Mouse (Mus musculus) intestine, embryonic 14.5 days (tissue): ENCODE results near the gene Stx12. TPM values are rescaled to one million over a fixed set of nuclear protein-coding genes. Genes with fewer than 3 reads are reported as not detected.

ENCODE experiments used
- ATAC-seq: fragments of 200-750 bp; cut with Nextera tagmentation; replicated peaks from 2 replicates; pipeline ENCODE4 v1.8.0; 2017; ENCODE audit warnings: low read depth, moderate number of reproducible peaks, moderate TSS enrichment, moderate library complexity; ENCODE audit not compliant: low FRiP score, low TSS enrichment
- DNase-seq: peaks from one replicate; pipeline ENCODE4 v3.0.0-alpha.2; 2018; ENCODE audit warnings: low spot score
- H3K27ac ChIP-seq: fragments of 300-500 bp; sonication (generic); 2 replicates; pipeline ENCODE4 v1.5.1; 2014; ENCODE audit warnings: low read depth, mild to moderate bottlenecking, control low read depth
- H3K27me3 ChIP-seq: fragments of 300-500 bp; sonication (generic); replicated peaks from 2 replicates; pipeline ENCODE4 v1.6.1; 2014; ENCODE audit warnings: low read length, control low read depth; ENCODE audit not compliant: control insufficient read depth, insufficient read depth
- H3K36me3 ChIP-seq: fragments of 300-500 bp; sonication (generic); 2 replicates; pipeline ENCODE4 v1.6.1; 2014; ENCODE audit warnings: low read length, control low read depth; ENCODE audit not compliant: control insufficient read depth, insufficient read depth
- H3K4me1 ChIP-seq: fragments of 300-500 bp; sonication (generic); replicated peaks from 2 replicates; pipeline ENCODE4 v1.6.1; 2014; ENCODE audit warnings: low read length, control low read depth, mixed read lengths; ENCODE audit not compliant: control insufficient read depth, insufficient read depth
- H3K4me2 ChIP-seq: fragments of 300-500 bp; sonication (generic); 2 replicates; pipeline ENCODE4 v1.6.1; 2014; ENCODE audit warnings: low read length
- H3K4me3 ChIP-seq: fragments of 300-500 bp; sonication (generic); 2 replicates; pipeline ENCODE4 v1.5.1; 2014; ENCODE audit warnings: low read depth, low read length, control low read depth, mixed read lengths
- H3K9ac ChIP-seq: fragments of 300-500 bp; sonication (generic); 2 replicates; pipeline ENCODE4 v1.6.1; 2014; ENCODE audit warnings: mild to moderate bottlenecking, low read length
- H3K9me3 ChIP-seq: fragments of 300-500 bp; sonication (generic); 2 replicates; pipeline ENCODE4 v1.6.1; 2016; ENCODE audit warnings: low read length, control low read depth; ENCODE audit not compliant: control insufficient read depth
- WGBS: fragments of 180-500 bp; shearing (Covaris S2); extraction: QIAGEN DNeasy Blood & Tissue Kit; methylation state at CpG from one replicate; pipeline ENCODE4 v1.1.7; 2014; 5-methylcytosine and 5-hydroxymethylcytosine counted together
- polyA plus RNA-seq: library from polyadenylated mRNA; unstranded; fragments of >200 nt; fragmentation: Nextera tagmentation; extraction: Ambion mirVana; gene quantifications from 2 replicates; pipeline ENCODE4 v1.2.1, GENCODE M21; 2014

The Stx12 gene
- polyA plus RNA-seq, 1 experiment from 2014 or later = 58.1 TPM

DNA sequence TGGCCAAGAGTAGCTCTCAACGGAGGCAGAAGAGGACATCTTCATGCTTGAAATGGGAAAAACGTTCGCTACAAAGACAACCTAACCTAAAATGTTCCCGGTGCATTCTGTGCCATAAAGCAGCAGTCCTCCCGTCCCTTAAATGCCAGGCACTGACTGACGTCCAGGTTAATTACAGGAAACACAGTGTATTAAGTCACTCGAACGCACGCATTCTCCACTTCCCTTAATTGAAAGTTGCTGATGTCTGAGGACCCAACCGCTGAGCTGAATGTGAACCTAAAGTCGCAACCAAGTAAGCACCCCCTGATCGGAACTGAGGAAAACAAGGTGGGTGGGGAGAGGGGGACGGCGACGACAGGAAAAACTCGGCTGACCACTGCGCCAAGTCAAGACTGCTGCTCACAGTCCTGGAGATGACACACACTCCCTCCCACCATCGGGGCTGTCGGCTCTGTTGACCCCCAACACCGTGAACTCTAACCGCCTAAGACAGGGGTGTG lies 697 bp downstream of the Stx12 start:
- 2% methylated on average over 21 of the region's 21 CpGs for WGBS
- Histone ChIP-seq H3K27me3 (no peaks in the 10 kb centered on the region), H3K4me2 (peak overlapping the region; percentile 91), H3K4me3 (peak overlapping the region; percentile 99), H3K9ac (peak overlapping the region; percentile 90), H3K36me3 (peaks cover 14% of the 10 kb centered on the region), H3K4me1 (peaks cover 12% of the 10 kb centered on the region; the same call in 1 of the 2 replicates), H3K27ac (peak overlapping the region; percentile 72), H3K9me3 (no peaks in the 10 kb centered on the region)
- ATAC-seq (no peak; the same call in 1 of the 2 replicates), DNase-seq (peak; percentile 53)

DNA sequence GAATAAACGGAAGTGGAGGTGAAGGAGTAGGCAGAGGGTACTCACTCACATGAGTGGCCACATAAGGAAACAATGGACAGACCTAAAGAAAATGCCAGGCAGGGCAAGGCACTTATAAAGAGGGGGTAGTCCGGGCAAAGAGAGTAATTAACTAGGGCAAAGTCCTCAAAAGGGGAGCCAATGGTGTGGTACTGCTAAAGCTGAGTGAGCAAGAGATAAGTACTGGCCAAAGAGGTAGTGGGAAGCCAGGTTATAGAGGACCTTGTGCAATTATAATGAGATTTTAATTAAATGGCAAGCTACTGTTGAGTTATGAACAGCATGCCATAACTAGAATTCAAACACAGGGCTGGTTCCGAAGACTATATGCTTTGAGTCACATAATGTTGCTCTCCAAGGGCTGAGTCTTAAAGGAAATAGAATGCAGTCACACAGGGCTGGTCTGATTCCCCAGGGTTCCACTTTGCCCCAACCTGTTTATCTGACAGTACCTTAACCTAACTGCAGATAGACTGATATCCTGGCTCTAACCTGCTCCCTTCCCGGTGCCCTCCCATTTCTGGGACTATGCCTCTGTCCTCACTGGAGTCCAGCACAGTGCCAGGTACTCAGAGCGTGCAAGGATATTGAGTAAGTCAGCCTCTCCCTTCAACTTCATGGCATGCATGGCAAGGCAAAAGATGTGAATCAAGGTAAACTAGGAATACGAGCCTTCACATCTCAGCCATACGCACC lies 9.8 kb downstream of the Stx12 start:
- 87% methylated on average over 7 of the region's 7 CpGs for WGBS
- H3K36me3 ChIP-seq = peaks cover 28% of the 10 kb centered on the region
- no peak overlapping the region for H3K4me3 ChIP-seq
- DNase-seq = no peak
- no peak for ATAC-seq
- H3K4me2 ChIP-seq = no peak overlapping the region
- H3K9me3 ChIP-seq = no peaks in the 10 kb centered on the region
- no peak overlapping the region for H3K9ac ChIP-seq
- no peaks in the 10 kb centered on the region for H3K4me1 ChIP-seq
- H3K27ac ChIP-seq = no peak overlapping the region
- H3K27me3 ChIP-seq = no peaks in the 10 kb centered on the region

DNA sequence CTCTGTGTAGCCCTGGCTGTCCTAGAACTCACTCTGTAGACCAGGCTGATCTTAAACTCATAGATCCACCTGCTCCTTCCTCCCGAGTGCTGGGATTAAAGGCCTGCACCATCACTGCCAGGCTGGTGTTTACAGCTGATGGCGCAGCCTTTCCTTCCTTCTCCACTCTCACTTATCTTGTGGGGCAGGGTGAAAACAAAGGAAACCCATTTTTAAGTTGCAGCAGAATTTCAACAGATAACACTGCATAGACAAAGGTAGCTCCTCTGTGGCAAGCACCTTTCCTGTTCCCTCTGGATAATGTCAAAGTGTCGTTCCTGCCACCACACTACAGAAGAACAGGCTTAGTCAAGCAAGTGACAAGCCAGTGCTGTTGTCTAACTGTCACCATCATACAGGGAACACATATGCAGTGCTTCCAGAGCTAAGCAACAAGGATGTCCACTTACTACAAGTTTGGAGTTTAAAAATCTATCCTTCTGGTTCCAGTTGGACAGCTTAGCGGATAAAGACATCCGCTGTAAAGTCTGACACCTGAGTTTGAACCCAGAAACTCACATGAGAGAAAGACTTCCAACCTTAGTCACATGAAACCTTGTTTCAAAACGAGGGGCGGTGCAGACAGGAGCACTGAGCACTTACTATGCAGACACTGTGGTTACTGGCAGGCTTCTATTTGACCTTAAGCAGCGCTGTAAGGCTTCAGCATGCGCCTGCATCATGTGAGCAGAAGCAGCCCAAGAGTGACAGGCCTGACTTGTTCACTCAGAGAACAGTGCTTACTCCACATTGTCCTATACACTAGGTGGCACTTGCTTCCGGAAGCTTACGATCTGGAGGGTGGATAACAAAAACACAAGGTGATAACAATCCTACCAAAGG lies 10.6 kb downstream of the Stx12 start:
- DNase-seq (no peak), ATAC-seq (no peak)
- H3K4me1 ChIP-seq = no peaks in the 10 kb centered on the region
- no peak overlapping the region for H3K4me3 ChIP-seq
- H3K27me3 ChIP-seq = no peaks in the 10 kb centered on the region
- no peaks in the 10 kb centered on the region for H3K9me3 ChIP-seq
- no peak overlapping the region for H3K4me2 ChIP-seq
- H3K9ac ChIP-seq = no peak overlapping the region
- WGBS = 83% methylated on average over 11 of the region's 11 CpGs
- no peak overlapping the region for H3K27ac ChIP-seq
- peaks cover 35% of the 10 kb centered on the region for H3K36me3 ChIP-seq

DNA sequence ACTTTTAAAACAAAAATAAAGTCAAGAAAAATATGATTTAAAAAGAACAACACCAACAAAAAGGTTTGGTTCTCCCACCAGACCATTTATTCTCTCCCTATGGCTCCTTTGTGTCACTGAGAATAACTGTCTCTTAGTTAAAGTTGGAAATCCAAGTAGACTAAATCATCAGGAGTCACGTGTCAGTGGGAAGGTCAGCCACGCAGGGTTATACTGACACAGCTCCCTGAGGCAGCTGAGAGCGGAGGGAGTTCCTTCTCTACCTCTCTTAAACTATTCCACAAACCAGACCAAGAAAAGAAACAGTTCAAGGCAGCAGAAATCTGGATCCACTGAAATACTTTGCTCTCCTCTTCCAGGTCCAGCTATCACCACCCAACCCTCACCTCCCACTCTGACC lies 13.2 kb downstream of the Stx12 start:
- DNase-seq = no peak
- H3K36me3 ChIP-seq = peaks cover 59% of the 10 kb centered on the region
- no peak overlapping the region for H3K9ac ChIP-seq
- H3K27me3 ChIP-seq = no peaks in the 10 kb centered on the region
- no peak for ATAC-seq
- 92% methylated on average over 3 of the region's 3 CpGs for WGBS
- H3K9me3 ChIP-seq = no peaks in the 10 kb centered on the region
- H3K27ac ChIP-seq = no peak overlapping the region
- no peaks in the 10 kb centered on the region for H3K4me1 ChIP-seq
- H3K4me2 ChIP-seq = no peak overlapping the region
- H3K4me3 ChIP-seq = no peak overlapping the region

DNA sequence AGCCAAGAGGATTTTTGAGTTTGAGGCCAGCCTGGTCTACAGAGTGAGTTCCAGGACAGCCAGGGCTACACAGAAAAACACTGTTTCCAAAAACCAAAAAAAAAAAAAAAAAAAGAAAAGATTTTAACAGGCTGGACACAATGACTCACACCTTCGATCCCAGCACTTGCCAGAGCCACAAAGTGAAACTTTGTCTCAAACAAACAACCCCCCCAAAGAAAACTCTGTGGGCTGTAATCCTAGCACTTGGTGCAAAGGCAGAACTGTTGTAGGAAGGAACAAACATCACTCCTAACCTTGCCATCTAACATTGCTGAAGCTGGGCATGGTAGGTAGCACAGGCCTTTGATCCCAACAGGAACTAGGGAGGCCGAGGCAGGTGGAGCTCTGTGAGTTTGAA lies 19.5 kb downstream of the Stx12 start:
- ATAC-seq (no peak), DNase-seq (no peak)
- no peak overlapping the region for H3K4me3 ChIP-seq
- H3K27ac ChIP-seq = no peak overlapping the region
- no peaks in the 10 kb centered on the region for H3K4me1 ChIP-seq
- H3K27me3 ChIP-seq = no peaks in the 10 kb centered on the region
- H3K36me3 ChIP-seq = peaks cover 75% of the 10 kb centered on the region
- no peaks in the 10 kb centered on the region for H3K9me3 ChIP-seq
- H3K4me2 ChIP-seq = no peak overlapping the region
- H3K9ac ChIP-seq = no peak overlapping the region
- WGBS = 90% methylated on average over 2 of the region's 2 CpGs

DNA sequence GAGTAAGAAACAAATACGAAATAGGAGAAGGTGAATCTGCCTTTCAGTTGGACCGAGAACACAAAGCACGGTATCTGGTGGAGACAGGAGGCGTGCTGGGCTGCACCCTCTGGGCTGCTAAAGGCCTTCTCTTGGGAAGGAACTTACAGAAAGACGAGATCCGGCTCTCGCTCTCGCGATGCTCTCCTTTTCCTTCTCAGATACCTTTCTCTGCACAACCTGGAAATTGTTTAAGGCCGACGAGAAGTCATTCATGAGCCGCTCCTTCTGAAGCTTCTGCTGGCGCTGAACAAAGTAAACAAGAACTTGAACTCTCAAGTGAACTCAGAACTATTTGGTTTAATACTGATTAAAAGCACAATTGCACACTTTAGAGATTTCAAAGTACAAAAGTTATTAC lies 21.3 kb downstream of the Stx12 start:
- Histone ChIP-seq H3K4me3 (no peak overlapping the region), H3K9ac (no peak overlapping the region), H3K27ac (no peak overlapping the region), H3K27me3 (no peaks in the 10 kb centered on the region), H3K4me2 (no peak overlapping the region), H3K9me3 (no peaks in the 10 kb centered on the region), H3K4me1 (no peaks in the 10 kb centered on the region), H3K36me3 (peaks cover 71% of the 10 kb centered on the region)
- ATAC-seq (no peak), DNase-seq (peak; percentile 53)
- 82% methylated on average over 13 of the region's 13 CpGs for WGBS

DNA sequence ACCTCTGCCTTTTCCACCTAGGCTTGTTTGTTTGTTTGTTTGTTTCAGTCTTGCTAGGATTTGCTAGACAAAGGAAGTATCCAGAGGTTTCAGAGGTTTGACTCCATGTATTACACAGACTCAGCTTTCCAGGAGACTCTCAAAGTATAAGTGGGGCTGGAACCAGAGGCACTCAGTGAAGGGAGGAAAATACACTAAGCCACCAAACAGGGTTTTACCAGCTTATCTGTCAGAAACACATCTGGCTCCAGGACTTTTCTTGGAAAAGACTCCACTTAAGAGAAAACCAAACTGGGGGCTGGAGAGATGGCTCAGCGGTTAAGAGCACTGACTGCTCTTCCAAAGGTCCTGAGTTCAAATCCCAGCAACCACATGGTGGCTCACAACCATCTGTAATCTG lies 23.4 kb downstream of the Stx12 start:
- H3K9me3 ChIP-seq = no peaks in the 10 kb centered on the region
- H3K27me3 ChIP-seq = no peaks in the 10 kb centered on the region
- 95% methylated on average over 1 of the region's 1 CpGs for WGBS
- peaks cover 74% of the 10 kb centered on the region for H3K36me3 ChIP-seq
- ATAC-seq (no peak), DNase-seq (no peak)
- H3K27ac ChIP-seq = no peak overlapping the region
- no peaks in the 10 kb centered on the region for H3K4me1 ChIP-seq
- no peak overlapping the region for H3K4me2 ChIP-seq
- H3K9ac ChIP-seq = no peak overlapping the region
- no peak overlapping the region for H3K4me3 ChIP-seq

DNA sequence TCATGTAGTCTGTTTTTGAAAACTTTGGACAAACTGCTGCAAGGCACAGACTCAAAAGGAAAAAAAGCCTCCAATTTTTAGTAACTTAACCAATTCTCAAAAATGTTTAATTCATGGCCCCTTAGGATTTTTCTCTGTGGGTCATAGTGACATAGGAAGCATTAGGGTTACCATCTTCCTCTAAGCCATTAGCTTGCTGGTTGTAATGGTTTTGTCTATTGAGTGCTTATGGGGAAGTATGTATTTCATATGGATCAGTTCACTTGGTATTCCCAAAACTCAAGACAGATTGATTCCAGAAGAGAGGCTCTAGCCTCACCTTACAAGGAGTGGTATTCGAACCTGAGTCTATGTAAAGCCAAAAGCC lies 40.6 kb downstream of the Stx12 start:
- H3K4me2 ChIP-seq = peak overlapping the region; percentile 64
- DNase-seq = no peak
- no peaks in the 10 kb centered on the region for H3K9me3 ChIP-seq
- H3K4me1 ChIP-seq = peaks cover 8% of the 10 kb centered on the region
- ATAC-seq = no peak
- peak overlapping the region; percentile 34; the same call in 1 of the 2 replicates for H3K27ac ChIP-seq
- H3K9ac ChIP-seq = peak overlapping the region; percentile 51
- H3K36me3 ChIP-seq = peaks cover 22% of the 10 kb centered on the region
- no peaks in the 10 kb centered on the region for H3K27me3 ChIP-seq
- WGBS = 87% methylated on average over 1 of the region's 1 CpGs
- peak overlapping the region; percentile 72 for H3K4me3 ChIP-seq
